Mouse (Mus musculus) testis, adult 2 months (tissue): ENCODE measurements around the gene Kif5a.

Experiments
- CTCF ChIP-seq: fragments of 200-500 bp; IDR thresholded peaks from 2 replicates; pipeline ENCODE4 v1.5.1; 2012; ENCODE audit warnings: low read depth, mild to moderate bottlenecking, inconsistent platforms, low read length, moderate library complexity; ENCODE audit not compliant: control insufficient read depth, insufficient read depth, insufficient replicate concordance
- POLR2A ChIP-seq: fragments of 200-500 bp; IDR thresholded peaks from 2 replicates; pipeline ENCODE4 v1.6.1; 2012; ENCODE audit warnings: low read depth, mild to moderate bottlenecking, inconsistent platforms, low read length, moderate library complexity; ENCODE audit not compliant: control insufficient read depth

DNA sequence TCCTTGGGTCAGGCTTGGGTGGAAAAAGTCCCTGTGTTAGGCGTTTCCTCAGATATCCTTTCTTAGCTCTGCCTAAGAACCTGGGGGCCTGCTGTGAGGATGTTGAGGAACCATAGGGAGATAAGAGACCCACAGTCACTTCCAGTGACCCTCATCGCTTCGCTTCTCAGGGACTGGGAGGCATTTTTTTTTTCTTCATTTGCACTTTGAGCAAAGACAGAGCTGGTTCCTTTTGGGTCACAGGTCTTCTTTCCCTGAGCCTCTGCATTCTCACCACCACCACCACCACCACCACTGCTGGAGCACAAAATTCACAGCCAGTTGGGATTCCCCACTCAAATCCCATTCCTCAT lies 82.5 kb downstream of the Kif5a start:
- TF ChIP-seq POLR2A (no peak), CTCF (no peak)
